Mouse (Mus musculus) kidney, adult 2 months (tissue): ENCODE measurements around the gene Rgmb.

ENCODE experiments used
- CTCF ChIP-seq: fragments of 200-500 bp; conservative IDR thresholded peaks from 2 replicates; pipeline ENCODE4 v1.5.1; 2011; ENCODE audit warnings: low read depth, mild to moderate bottlenecking, control low read depth, low read length, moderate library complexity, mixed read lengths; ENCODE audit not compliant: insufficient read depth, insufficient read length
- POLR2A ChIP-seq: fragments of 200-500 bp; IDR thresholded peaks from one replicate; pipeline ENCODE4 v1.6.1; 2011; ENCODE audit warnings: low read depth, low read length, control low read depth

DNA sequence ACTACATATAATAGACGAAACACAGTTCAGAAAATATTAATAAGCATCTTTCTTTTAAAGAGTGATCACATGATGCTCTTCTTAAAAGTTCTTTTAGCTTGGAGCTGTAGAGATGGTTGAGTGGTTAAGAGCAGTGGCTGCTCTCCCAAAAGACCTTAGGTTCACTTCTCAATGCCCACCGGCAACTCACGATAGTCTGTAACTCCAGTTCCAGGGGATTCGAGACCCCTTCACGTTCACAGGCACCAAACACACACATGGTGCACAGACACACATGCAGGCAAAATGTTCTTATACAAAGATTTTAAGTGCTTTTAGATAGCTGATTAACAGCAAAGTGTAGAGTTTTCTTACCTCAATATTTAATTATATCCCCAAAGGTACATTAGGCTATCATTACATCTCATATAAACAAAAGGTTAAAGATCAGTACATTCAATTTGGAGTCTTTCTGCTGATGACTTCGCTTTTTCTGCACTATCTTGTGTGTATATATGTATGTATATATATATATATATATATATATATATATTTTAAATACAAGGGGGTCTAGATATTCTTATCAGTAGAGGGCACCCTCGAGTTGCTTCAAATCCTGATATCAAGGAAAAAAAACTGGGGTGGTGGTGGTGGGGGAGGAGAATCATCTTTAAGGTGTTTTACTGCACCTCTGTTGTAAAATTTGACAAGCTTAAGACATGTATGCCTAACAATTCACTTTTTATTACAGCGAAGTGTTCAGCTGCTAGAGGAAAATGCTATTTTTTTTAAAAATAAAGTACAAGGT, 2.5 kb downstream of the Rgmb start:
- no peak for TF ChIP-seq POLR2A
- no peak for TF ChIP-seq CTCF
